Mouse (Mus musculus): ENCODE results near the gene Gfpt1. TPM values are rescaled to one million over a fixed set of nuclear protein-coding genes. Genes with fewer than 3 reads are reported as not detected.

Gfpt1 gene
- polyA plus RNA-seq, 1 experiment from 2014 or later: 20.0 TPM

DNA sequence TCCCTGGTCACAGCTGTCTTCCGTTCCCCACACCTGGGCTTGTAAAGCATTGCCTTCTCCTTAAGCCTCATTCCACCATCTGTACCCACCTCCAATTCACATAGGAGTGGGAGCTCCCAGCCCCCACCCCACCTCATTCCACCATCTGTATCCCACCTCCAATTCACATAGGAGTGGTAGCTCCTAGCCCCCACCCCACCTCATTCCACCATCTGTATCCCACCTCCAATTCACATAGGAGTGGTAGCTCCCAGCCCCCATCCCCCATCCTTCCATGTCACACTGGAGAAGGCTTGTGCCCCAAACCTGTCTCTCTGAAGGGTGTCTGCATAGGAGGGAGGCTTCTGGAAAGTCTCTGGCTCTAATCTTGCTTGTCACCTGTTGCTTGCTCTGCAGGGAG lies 60.7 kb downstream of the Gfpt1 start:
- 75% methylated on average over 1 of the region's 1 CpGs for WGBS
- no peak overlapping the region for H3K27ac ChIP-seq (replicated peaks; ENCODE audit: low read depth, low read length)

DNA sequence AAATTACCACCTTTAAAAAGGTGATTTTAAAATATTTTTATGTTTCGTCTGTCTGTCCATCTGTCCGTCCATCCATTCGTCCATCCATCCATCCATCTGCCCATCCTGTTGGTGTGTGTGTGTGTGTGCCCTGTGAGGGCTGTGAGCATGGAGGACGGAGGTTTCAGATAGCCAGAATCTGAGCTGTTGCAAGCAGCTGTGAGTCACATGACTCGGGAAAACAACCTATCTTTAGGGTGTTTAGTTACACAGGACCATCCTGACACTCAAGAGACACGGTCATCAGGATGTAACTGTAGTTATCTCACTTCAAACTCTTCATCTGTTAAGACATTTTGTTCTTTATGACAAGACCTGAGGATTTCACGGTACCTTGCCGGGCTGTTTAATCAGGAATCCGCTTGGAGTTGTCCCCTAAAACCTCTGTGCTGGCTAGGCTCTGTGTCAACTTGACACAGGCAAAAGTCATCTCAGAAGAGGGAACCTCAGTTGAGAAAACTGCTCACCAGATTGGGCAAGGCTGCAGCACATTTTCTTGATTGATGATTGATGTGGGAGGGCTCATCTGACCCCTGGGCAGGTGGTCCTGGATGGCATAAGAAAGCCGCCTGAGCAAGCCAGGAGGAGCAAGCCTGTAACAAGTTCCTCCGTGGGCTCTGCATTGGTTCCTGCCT lies 61.6 kb downstream of the Gfpt1 start, which contains the start of gene D6Ertd527e:
Gene D6Ertd527e (plus strand): TSS at position 624 of the 674 bp plus-strand sequence.
- no peaks in the 10 kb centered on the region for H3K9me3 ChIP-seq (replicated peaks; ENCODE audit: control insufficient read depth, low read length)
- H3K4me3 ChIP-seq (ENCODE audit: low read depth, low read length): no peak within 1 kb of the TSS
- no peak within 1 kb of the TSS for H3K27ac ChIP-seq (replicated peaks; ENCODE audit: low read depth, low read length)
- H3K4me2 ChIP-seq (ENCODE audit: low read depth, low read length): no peak within 1 kb of the TSS
- H3K4me1 ChIP-seq (ENCODE audit: control insufficient read depth, insufficient read depth, low read length): no peaks in the 10 kb centered on the region; the same call in 1 of the 2 replicates
- DNase-seq (ENCODE audit: low spot score): no peak
- WGBS: 75% methylated on average over 11 of the region's 11 CpGs
- H3K36me3 ChIP-seq (replicated peaks; ENCODE audit: control insufficient read depth, insufficient read depth, low read depth, low read length): no peaks in the 10 kb centered on the region
- H3K27me3 ChIP-seq (ENCODE audit: control insufficient read depth, insufficient read depth, low read length): no peaks in the 10 kb centered on the region
- no peak for ATAC-seq (replicated peaks; ENCODE audit: insufficient number of reproducible peaks, low FRiP score, low TSS enrichment, low read depth)
- H3K9ac ChIP-seq (replicated peaks; ENCODE audit: low read length): no peak within 1 kb of the TSS

More for the DNA sequence above, 60.7 kb downstream of the Gfpt1 start:
- no peak for ATAC-seq (replicated peaks; ENCODE audit: insufficient number of reproducible peaks, low FRiP score, low TSS enrichment, low read depth)
- Histone ChIP-seq H3K9me3 (replicated peaks; ENCODE audit: control insufficient read depth, low read length) (no peaks in the 10 kb centered on the region), H3K4me3 (ENCODE audit: low read depth, low read length) (no peak overlapping the region), H3K9ac (replicated peaks; ENCODE audit: low read length) (no peak overlapping the region), H3K4me2 (ENCODE audit: low read depth, low read length) (no peak overlapping the region), H3K36me3 (replicated peaks; ENCODE audit: control insufficient read depth, insufficient read depth, low read depth, low read length) (no peaks in the 10 kb centered on the region), H3K27me3 (ENCODE audit: control insufficient read depth, insufficient read depth, low read length) (no peaks in the 10 kb centered on the region), H3K4me1 (ENCODE audit: control insufficient read depth, insufficient read depth, low read length) (no peaks in the 10 kb centered on the region; the same call in 1 of the 2 replicates)
- DNase-seq (ENCODE audit: low spot score): no peak

DNA sequence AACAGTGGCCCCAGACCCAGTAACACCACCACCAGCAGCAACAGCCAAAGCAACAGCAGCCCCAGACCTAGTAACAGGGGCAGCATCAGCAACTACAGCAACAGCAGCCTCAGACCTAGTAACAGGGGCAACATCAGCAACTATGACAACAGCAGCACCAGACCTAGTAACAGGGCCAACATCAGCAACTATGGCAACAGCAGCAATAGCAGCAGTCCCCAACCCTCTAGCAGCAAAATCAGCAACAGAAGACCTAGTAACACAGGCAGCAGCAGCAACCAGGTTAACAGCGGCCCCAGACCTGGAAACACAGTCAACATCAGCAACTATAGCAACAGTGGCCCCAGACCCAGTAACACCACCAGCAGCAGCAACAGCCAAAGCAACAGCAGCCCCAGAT lies 68.8 kb downstream of the Gfpt1 start:
- H3K27me3 ChIP-seq (ENCODE audit: control insufficient read depth, insufficient read depth, low read length): no peaks in the 10 kb centered on the region
- H3K9ac ChIP-seq (replicated peaks; ENCODE audit: low read length): no peak overlapping the region
- no peak overlapping the region for H3K4me3 ChIP-seq (ENCODE audit: low read depth, low read length)
- no peaks in the 10 kb centered on the region for H3K36me3 ChIP-seq (replicated peaks; ENCODE audit: control insufficient read depth, insufficient read depth, low read depth, low read length)
- no peak overlapping the region for H3K27ac ChIP-seq (replicated peaks; ENCODE audit: low read depth, low read length)
- no peak overlapping the region for H3K4me2 ChIP-seq (ENCODE audit: low read depth, low read length)
- no peaks in the 10 kb centered on the region for H3K9me3 ChIP-seq (replicated peaks; ENCODE audit: control insufficient read depth, low read length)
- 94% methylated on average over 1 of the region's 1 CpGs for WGBS
- DNase-seq (ENCODE audit: low spot score) (no peak), ATAC-seq (replicated peaks; ENCODE audit: insufficient number of reproducible peaks, low FRiP score, low TSS enrichment, low read depth) (no peak)
- no peaks in the 10 kb centered on the region for H3K4me1 ChIP-seq (ENCODE audit: control insufficient read depth, insufficient read depth, low read length)

DNA sequence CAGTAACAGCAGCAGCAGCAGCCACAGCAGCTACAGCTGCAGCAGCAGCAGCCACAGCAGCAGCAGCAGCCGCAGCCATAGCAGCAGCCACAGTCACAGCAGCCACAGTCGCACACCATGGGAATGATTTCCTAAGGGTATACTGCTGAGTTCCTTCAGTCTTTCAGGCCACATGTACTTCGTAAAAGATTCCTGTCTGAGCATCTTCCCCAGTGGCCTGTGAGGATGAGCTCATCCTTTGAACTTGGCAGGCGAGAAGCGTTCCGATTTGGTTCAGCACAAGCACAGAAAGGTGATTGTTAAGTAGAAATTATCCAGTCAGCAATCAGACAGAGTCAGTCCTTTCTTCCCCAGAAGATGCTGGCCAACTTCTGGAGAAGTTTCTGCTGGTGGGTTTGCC lies 69.5 kb downstream of the Gfpt1 start:
- no peak overlapping the region for H3K4me3 ChIP-seq (ENCODE audit: low read depth, low read length)
- no peak overlapping the region for H3K4me2 ChIP-seq (ENCODE audit: low read depth, low read length)
- DNase-seq (ENCODE audit: low spot score) (no peak), ATAC-seq (replicated peaks; ENCODE audit: insufficient number of reproducible peaks, low FRiP score, low TSS enrichment, low read depth) (no peak)
- H3K9me3 ChIP-seq (replicated peaks; ENCODE audit: control insufficient read depth, low read length): no peaks in the 10 kb centered on the region
- H3K27me3 ChIP-seq (ENCODE audit: control insufficient read depth, insufficient read depth, low read length): no peaks in the 10 kb centered on the region
- no peaks in the 10 kb centered on the region for H3K4me1 ChIP-seq (ENCODE audit: control insufficient read depth, insufficient read depth, low read length)
- WGBS: 74% methylated on average over 6 of the region's 6 CpGs
- no peak overlapping the region for H3K9ac ChIP-seq (replicated peaks; ENCODE audit: low read length)
- no peak overlapping the region for H3K27ac ChIP-seq (replicated peaks; ENCODE audit: low read depth, low read length)
- H3K36me3 ChIP-seq (replicated peaks; ENCODE audit: control insufficient read depth, insufficient read depth, low read depth, low read length): no peaks in the 10 kb centered on the region

DNA sequence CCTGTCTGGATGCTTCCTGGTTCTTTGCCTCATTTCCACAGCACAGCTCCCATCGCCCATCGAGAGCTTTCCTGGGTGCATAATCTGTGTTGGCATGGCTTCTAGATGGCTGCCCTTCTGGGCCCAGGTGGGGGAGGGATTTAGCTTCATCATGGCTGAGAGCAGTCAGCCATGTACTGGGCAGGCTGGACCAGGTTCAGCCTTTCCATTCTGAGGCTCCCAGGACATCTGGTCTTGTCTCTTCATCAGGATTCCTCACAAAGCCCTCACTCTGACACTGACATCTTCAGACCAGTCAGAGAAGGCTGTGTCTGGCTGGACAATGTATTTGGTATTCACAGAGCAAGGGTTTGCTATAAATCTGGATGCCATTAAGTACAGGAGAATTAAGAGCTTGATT lies 73.3 kb downstream of the Gfpt1 start:
- H3K4me2 ChIP-seq (ENCODE audit: low read depth, low read length): no peak overlapping the region
- H3K9ac ChIP-seq (replicated peaks; ENCODE audit: low read length): no peak overlapping the region
- 80% methylated on average over 2 of the region's 2 CpGs for WGBS
- H3K4me1 ChIP-seq (ENCODE audit: control insufficient read depth, insufficient read depth, low read length): no peaks in the 10 kb centered on the region
- no peak for DNase-seq (ENCODE audit: low spot score)
- H3K27ac ChIP-seq (replicated peaks; ENCODE audit: low read depth, low read length): no peak overlapping the region
- H3K36me3 ChIP-seq (replicated peaks; ENCODE audit: control insufficient read depth, insufficient read depth, low read depth, low read length): no peaks in the 10 kb centered on the region
- H3K27me3 ChIP-seq (ENCODE audit: control insufficient read depth, insufficient read depth, low read length): no peaks in the 10 kb centered on the region
- no peaks in the 10 kb centered on the region for H3K9me3 ChIP-seq (replicated peaks; ENCODE audit: control insufficient read depth, low read length)
- no peak overlapping the region for H3K4me3 ChIP-seq (ENCODE audit: low read depth, low read length)
- ATAC-seq (replicated peaks; ENCODE audit: insufficient number of reproducible peaks, low FRiP score, low TSS enrichment, low read depth): no peak

DNA sequence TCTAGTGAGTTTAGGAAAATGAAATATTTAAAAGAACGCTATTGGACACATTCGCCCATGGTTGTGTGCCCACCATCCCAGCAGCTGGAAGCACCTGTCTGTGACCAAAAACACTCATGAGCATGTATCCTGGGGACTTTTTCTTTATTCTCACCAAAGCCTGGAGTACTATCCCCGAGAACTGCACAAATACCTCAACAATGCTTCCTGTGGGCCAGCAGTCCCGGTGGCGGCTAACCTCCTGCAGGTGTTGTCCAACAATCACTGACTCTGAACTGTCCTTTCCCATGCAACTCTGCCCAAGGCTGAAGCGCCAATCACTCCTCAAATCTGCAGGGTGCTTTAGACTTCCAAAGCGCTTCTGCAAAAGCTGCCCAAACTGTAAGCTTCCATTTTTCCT lies 74.0 kb downstream of the Gfpt1 start:
- ATAC-seq (replicated peaks; ENCODE audit: insufficient number of reproducible peaks, low FRiP score, low TSS enrichment, low read depth): no peak
- no peaks in the 10 kb centered on the region for H3K27me3 ChIP-seq (ENCODE audit: control insufficient read depth, insufficient read depth, low read length)
- no peak overlapping the region for H3K4me3 ChIP-seq (ENCODE audit: low read depth, low read length)
- no peaks in the 10 kb centered on the region for H3K9me3 ChIP-seq (replicated peaks; ENCODE audit: control insufficient read depth, low read length)
- WGBS: 81% methylated on average over 7 of the region's 7 CpGs
- no peak overlapping the region for H3K27ac ChIP-seq (replicated peaks; ENCODE audit: low read depth, low read length)
- DNase-seq (ENCODE audit: low spot score): no peak
- no peak overlapping the region for H3K4me2 ChIP-seq (ENCODE audit: low read depth, low read length)
- no peaks in the 10 kb centered on the region for H3K4me1 ChIP-seq (ENCODE audit: control insufficient read depth, insufficient read depth, low read length)
- H3K9ac ChIP-seq (replicated peaks; ENCODE audit: low read length): no peak overlapping the region
- no peaks in the 10 kb centered on the region for H3K36me3 ChIP-seq (replicated peaks; ENCODE audit: control insufficient read depth, insufficient read depth, low read depth, low read length)

DNA sequence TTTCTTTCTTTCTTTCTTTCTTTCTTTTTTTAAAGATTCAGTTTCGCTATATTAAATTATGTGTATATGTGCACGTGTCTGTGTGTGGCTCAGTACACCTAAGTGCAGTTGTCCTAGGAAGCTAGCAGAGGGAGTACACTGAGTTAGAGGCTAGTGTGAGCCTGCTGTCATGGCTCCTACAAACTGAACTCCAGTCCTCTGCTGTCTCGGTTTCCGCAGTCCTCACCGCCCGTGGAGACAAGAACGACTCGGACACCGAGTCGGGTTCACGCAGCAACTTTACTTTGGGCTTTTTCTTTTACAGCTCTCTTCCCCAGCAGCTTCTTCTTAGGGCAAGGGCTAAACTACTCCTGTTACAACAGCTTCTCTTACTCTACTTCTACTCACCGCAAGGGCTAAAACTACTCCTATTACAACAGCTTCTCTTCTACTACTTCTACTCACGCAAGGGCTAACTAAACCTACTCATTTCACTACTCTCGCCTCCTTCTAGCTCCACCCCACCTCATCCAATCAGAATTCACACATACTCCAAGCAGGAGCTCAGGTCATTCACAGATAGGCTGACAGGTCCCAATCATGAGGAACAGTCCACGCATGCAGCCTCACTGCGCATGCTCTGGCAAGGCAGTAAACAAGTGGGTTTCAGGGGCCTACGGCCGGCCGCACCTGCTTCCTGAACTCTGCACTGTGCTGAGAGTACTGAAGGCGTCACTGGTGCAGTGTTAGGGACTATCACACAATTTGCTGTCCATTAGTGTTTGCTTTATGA lies 76.6 kb downstream of the Gfpt1 start:
- H3K4me3 ChIP-seq (ENCODE audit: low read depth, low read length): no peak overlapping the region
- no peak overlapping the region for H3K27ac ChIP-seq (replicated peaks; ENCODE audit: low read depth, low read length)
- no peaks in the 10 kb centered on the region for H3K36me3 ChIP-seq (replicated peaks; ENCODE audit: control insufficient read depth, insufficient read depth, low read depth, low read length)
- 89% methylated on average over 20 of the region's 20 CpGs for WGBS
- no peak overlapping the region for H3K9ac ChIP-seq (replicated peaks; ENCODE audit: low read length)
- H3K4me2 ChIP-seq (ENCODE audit: low read depth, low read length): no peak overlapping the region
- no peaks in the 10 kb centered on the region for H3K9me3 ChIP-seq (replicated peaks; ENCODE audit: control insufficient read depth, low read length)
- H3K27me3 ChIP-seq (ENCODE audit: control insufficient read depth, insufficient read depth, low read length): no peaks in the 10 kb centered on the region
- no peaks in the 10 kb centered on the region for H3K4me1 ChIP-seq (ENCODE audit: control insufficient read depth, insufficient read depth, low read length)
- ATAC-seq (replicated peaks; ENCODE audit: insufficient number of reproducible peaks, low FRiP score, low TSS enrichment, low read depth) (no peak), DNase-seq (ENCODE audit: low spot score) (no peak)

DNA sequence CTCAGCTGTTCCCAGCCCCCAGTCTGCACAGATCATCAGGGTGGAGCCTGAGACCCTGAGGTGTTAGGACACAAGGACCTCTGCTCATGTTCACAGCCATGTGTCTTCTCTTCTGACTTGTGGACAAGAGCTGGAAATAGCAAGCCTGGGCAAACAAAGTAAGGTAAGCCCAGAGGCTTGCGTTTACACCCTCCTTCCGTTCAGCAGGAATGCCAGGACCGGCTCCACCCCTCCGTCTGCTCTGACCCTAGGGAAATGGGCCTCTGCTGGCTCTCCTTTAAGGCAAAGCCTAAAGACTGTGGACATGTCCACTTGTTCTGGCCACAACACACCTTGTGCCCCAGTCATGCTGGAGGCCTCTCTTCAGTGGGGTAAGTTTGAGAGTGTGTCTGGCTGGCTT lies 77.3 kb downstream of the Gfpt1 start:
- no peaks in the 10 kb centered on the region for H3K36me3 ChIP-seq (replicated peaks; ENCODE audit: control insufficient read depth, insufficient read depth, low read depth, low read length)
- H3K9ac ChIP-seq (replicated peaks; ENCODE audit: low read length): no peak overlapping the region
- no peaks in the 10 kb centered on the region for H3K9me3 ChIP-seq (replicated peaks; ENCODE audit: control insufficient read depth, low read length)
- no peaks in the 10 kb centered on the region for H3K27me3 ChIP-seq (ENCODE audit: control insufficient read depth, insufficient read depth, low read length)
- H3K4me3 ChIP-seq (ENCODE audit: low read depth, low read length): no peak overlapping the region
- no peaks in the 10 kb centered on the region for H3K4me1 ChIP-seq (ENCODE audit: control insufficient read depth, insufficient read depth, low read length)
- ATAC-seq (replicated peaks; ENCODE audit: insufficient number of reproducible peaks, low FRiP score, low TSS enrichment, low read depth): no peak
- WGBS: 71% methylated on average over 4 of the region's 4 CpGs
- no peak for DNase-seq (ENCODE audit: low spot score)
- no peak overlapping the region for H3K4me2 ChIP-seq (ENCODE audit: low read depth, low read length)
- H3K27ac ChIP-seq (replicated peaks; ENCODE audit: low read depth, low read length): no peak overlapping the region

All from embryonic facial prominence, embryonic 11.5 days (tissue).